Mouse (Mus musculus) adrenal gland, postnatal 25 days (tissue): ENCODE measurements around the gene Ablim1. TPM values are rescaled to one million over a fixed set of nuclear protein-coding genes. Genes with fewer than 3 reads are reported as not detected.
A peak's percentile ranks its signal among the peaks of the same experiment; 100 is the strongest.

Source experiments
- DNase-seq: peaks from one replicate; pipeline ENCODE4 v3.0.0; 2021; ENCODE audit warnings: mixed read lengths
- total RNA-seq: library from RNA; stranded (reverse); gene quantifications from 2 replicates; pipeline ENCODE4 v1.2.3, GENCODE M21; 2021

The Ablim1 gene
- total RNA-seq, 1 experiment from 2014 or later = 35.6 TPM

DNA sequence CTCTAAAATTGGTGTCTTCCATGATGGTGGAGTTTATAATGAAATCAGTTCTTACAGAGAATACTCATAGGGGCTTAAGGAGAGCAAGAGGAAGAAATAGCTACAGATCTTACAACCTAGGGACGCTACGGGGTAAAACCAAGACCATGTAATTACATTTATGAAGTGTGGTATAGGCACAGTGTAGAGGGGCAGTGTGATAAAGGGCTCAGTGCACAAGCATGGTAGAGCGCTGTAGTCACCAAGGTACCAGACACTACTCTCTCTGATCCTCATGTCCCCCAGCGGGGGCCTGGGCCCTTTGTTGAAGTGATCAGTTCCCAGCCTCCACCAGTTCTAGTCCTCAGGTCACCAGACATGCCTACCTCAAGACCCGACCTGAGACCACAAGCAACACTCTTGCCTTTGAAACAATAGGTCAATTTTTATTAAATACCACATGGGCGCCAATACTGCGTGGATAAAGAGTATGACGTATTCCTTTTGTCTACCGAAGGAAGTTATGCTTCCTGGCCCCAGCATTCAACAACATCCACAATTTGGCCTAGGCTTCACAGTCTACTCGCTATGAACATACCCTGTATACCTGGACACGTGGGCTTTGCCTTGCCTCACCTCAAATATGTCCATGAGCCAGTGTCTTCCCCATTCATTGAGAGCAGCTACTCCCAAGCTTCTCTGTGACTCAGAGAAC lies 213.8 kb downstream of the Ablim1 start:
- DNase-seq = no peak

DNA sequence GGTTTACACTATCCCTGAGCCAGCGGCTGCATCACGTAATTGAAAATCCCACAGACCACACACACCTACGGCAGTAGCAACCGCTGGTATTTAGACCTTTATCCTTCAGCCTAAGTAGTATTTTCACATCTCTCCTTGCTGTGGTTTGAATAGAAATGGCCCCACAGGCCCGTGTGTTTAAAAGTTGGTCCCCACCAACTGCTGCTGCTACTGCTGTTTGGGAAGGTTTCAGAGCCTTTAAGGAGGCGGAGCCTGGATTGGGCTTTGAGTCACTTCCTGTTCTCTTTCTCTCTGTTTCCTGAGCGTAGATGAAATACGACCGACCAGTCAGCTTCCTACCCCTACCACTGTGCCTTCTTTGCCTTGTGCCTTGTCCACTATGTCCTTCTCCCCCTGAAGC lies 214.7 kb downstream of the Ablim1 start:
- DNase-seq = no peak

DNA sequence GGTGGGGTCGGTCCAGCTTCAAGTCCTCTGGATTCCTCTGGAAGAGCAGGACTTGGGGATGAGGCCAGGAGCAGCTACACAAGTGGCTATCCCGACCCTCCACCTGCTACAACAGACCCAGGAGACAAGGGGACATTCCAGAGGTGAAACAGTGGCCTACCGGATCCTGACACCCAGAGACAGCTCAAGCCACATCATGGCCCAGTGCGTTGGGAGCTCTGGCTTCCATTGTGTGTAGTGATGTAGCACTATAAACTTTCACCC lies 215.7 kb downstream of the Ablim1 start:
- no peak for DNase-seq

DNA sequence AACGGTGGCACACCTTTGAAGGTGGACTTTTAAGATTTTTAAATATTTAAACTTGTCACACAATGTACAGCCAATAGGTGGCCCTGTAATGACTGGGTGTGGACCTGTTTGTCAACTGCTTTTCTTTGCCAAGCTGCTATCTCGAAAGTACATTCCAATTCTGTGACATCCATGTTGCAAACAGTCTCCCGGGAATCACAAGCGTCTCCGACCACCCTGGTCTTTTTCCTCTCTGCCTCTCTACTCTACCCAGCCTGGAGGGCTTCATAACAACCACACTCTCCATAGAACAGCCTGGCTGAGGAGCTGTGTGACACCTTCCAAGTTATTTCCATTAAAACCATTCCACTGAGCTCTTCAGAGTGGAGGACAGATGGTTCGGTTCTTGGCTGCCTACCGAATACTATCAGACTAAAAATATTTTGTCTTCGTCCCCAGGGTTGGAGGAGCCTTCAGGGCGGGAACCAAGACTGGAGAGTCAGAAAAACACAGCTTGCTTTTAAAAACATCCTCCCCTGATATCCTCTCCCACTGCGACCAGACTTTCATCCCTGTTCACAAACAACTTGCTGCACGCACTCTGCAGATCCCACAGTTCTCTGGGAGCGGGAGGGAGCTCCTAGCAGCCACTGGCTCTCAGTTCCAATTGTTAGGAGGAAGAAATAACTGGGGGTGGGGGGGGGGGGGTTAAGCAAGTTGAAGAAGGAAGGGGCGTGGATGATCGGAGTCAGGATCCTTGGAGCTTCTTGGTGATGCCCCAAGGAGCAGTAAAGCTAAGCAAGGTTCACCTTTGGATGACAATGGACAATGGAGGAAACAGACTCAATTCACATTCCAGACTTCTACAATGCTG lies 216.3 kb downstream of the Ablim1 start:
- DNase-seq = no peak

DNA sequence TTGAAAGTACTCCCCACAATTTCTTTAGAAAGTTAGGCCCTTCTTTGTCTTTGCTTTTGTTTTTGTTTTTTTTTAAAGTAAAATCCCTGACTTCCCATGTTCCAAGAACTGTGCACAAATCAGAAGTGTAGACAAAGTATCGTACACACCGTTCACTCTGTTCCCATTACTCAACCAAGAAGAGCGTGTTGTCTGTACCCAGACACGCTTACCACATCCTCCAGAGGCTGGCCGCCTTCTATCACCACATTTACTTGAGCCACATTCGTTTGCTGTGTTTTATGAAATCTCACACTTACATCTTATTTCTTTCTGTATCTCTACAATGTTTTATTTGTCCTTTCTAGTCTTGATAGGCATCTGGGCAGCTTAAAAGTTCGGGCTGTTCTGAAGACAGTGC lies 219.4 kb downstream of the Ablim1 start:
- DNase-seq = no peak

DNA sequence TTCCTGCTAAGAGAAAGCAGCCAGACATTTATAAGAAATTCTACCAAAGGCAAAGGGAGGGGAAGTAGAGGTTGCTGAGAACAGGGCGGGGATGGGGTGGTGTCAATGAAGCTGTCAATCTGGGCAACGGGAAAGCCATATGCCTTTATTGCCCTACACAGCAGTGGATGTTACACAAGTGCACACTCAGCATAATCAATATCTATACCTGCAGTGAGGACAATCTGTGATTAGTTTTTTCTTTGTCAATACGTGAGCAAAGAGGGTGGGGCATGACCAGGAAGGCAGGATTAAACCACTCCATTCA lies 221.1 kb downstream of the Ablim1 start:
- no peak for DNase-seq

DNA sequence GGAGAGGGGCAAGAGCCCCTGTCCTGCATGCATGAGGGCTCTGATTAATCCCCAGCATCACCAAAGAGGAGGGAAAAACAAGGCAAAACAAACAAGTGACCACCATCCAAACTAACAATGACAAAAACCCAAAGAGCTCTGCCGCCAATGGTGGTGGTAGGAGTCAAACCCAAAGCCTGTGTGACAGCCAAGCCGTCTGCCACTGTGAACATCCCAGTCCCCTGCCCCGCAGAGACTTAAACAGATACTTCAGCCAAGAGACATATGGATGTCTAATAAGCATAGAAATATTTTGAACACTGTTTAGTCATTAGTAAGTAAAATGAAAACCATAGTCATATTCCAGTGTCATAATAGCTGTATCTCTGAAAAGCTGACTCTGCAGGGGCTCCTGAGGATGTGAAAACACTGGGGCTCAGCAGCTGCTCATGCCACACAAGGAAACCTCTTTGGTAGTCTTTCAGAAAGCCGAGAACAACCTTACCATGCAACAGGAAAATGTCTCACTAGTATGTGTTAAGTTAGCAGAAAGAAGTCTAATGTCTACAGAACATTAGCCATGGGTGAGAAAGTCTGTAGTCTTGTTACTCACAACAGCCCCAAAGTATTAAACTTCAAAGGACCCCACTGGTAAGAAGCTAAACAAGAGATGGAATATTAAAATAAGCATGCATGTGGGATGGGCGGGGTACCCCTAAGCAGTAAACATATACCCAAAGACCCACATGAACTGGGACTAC lies 221.6 kb downstream of the Ablim1 start:
- no peak for DNase-seq

DNA sequence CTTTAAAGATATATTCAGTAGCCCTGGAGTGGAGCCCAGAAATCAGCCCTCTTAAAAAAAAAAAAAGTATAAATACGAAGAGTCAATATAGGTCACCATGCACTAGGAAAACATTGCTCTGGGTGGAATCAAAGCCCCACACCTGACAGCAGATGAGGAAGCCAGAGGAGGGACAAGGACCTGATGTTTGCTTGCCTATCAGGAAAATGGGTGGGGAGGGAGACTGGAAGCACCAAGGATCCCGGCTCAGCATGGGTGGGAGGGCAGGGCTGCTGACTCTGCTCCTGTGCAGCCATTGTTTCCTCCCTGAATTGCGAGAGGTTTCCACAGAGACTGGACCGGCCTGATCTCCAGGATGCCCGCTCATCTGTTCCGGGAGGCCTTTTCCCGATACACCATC lies 223.4 kb downstream of the Ablim1 start:
- DNase-seq = no peak

DNA sequence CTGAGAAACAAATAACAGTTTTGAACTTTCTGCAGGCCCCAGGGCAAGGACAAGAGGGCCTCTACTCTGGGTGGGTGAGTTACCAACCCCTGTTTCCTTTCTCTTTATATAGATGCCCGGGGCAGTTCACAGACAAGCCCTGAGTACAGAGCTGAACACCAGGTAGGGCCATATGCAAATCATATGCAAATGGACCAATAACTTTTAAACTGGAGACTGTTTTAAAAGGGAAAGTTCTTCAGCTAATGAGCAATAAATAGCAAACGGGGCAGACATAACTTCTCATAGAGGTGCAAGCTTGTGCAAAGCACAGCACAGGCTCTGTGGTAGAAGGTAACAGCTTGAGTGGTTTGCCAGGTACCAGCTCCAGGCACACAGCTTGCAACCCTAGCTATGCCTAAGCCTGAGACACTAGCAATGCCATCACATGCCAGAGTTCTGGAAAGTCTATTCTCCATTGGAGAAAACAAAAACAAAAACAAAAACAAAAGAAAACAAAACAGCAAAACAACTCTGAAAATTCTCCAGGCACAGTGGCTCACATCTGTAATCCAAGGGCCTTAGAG lies 225.8 kb downstream of the Ablim1 start:
- no peak for DNase-seq

DNA sequence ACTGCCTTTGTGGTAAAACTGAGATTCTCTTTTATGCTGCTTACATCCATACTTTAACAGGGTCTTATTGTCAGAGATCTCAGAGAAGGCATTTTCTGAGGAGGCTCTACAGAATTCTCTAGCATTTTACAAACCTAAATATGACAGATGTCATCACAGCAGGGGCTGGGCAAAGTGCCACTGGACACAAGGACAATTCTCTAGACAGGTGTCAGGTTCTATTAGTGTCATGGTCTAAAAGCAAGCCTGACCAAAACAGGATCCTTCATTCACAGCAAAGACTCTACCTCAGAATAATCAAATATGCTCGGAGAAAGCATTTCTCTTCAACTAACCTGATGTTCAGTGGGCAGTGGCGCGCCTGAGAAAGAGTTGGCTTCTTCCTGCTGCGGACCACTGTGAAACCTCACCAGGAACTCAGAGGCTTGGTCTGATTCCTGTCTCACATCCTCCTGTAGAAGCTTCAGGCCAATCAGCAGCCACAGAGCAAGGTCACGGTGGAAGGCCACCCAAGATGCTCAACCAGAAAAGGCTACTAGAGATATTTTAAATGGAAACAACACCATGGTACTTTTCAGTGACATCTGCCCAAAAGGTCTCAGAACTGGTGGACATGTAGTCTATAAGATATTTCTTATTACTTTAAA lies 230.1 kb downstream of the Ablim1 start:
- DNase-seq = peak; percentile 33

DNA sequence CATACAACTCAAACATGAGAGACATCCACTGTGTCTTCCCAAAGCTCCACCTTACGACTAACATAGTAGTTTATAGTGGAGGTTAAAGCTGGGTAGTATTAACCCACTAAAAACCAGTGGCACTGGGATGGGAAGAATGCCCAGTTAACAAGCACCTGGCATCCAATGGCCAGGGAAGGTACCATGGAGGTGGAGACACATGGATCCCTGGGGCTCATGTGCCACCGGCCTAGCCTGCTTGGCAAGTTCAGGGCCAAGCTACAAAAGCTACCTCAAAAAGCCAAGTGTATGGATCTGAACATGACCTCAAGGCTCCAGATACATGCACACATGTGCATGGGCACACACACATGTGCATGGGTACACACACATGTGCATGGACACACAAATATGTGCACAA lies 230.8 kb downstream of the Ablim1 start:
- DNase-seq = no peak

DNA sequence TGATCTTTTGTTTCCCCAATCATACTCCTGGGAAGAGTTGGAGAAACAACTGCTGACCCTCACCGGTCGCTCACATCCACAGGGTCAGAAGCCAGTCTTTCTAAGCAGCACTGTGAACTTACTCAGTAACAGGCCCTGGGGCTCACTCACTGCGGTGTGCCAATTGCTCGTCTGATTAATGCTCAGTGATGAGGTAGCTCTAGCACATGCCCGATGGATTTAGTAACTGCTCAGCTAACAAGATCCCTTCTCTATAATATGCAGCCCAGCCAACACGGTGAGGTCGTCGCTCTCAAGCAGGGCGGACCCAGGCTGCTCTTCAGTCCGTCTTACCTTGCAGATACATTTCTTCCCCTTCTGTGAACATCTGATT lies 231.6 kb downstream of the Ablim1 start:
- no peak for DNase-seq

DNA sequence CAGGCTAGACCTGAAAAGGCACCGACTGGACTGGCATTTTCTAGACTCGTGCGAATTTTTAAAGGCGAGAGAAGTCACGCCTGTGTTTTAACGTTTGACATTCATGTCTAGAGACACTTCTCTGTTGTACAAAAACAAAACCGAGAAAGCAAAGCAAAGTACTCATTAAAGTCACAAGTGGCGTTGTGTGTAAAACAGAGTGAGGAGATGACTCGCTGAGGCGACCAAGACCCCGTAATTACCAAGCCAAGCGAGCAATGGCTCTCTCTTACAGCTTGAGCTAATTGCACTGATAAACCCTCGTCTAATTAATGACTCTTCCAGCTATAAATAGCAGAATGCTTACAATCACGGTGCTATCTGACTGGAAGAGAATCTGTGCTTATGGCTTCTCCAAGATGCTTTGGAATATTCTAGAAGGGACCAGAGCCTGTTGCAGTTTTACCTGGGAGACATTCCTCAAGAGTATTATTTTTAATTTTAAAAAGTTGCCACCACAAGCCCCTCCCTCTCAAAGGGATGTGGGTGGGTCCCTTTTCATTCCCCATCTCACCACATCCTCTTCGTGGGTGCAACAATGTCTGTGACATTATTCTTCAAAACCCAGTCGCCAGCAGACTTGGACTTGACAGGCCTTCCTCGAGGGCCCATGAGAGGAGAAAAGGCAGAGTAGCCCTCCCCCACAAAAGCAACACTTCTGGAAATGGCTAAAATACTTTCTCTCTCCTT lies 232.1 kb downstream of the Ablim1 start:
- no peak for DNase-seq

DNA sequence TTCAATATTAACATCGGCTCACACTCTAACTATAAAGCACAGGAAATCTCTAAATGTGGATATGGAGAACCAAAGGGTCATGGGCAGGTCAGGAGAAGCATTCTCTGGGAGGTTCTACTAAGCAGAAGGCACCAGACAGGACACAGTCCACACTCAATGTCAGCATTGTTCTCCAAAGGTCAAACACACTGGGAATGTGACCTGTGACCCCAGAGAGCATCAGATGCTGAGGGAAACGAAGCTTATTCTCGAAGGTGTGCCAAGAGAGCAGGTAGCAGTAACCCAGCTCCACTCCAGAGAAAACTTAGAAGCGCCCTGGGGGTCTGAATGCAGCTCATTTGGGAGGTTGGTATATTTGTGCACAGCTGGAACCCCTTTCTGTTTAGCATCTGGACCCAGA lies 233.2 kb downstream of the Ablim1 start:
- DNase-seq = no peak

DNA sequence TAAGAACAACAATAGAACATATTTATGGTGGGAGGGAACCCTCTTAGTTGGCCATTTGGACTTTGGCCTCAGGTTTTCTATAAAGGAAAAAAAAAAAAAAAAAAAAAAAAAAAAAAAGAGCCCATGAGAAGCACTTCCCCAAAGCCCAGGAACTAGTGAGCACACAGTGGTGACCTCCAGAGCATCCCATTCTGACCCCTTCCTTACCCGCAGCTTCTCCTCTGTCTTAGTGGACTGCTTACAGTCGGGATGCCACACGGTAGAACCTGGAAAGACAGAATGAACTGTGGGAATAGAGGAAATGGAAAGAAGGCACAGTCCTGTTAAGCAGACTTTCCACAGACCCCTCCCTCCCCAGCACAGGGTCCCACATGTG lies 235.1 kb downstream of the Ablim1 start:
- DNase-seq = no peak

DNA sequence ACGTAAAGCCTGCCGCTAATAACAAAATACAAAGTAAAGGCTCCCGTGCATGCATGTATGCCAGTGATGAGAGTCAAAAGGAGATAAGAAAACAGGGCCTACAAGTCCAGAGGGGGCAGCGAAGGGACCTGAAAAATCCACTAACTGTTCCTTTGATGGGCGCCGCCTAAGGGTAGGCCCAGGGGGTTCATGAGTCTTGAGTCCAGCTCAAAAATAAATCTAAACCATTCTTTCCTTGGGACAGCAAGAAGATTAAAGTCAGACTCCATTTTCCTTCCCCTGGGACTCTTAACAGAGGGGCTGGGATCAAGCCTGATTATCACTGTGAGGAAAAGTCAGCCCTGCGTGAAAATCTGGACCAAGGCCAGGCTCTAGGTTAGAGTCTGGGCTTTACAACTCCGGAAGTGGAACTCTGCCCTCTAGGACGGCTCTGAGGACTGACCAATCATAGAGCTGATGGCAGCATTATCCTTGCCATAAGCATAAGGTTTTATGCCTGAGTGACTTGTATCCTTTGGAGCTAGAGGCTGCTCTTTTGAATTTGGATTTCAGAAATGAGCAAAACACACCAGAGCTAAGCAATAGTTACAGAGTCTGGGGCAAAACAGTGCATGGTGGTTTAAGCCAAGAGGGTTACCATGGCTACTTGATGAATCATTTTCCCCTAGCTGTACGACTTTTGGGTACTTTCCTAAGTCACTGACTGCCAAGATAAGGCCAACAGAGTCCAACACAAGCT lies 235.7 kb downstream of the Ablim1 start:
- peak; percentile 14 for DNase-seq

DNA sequence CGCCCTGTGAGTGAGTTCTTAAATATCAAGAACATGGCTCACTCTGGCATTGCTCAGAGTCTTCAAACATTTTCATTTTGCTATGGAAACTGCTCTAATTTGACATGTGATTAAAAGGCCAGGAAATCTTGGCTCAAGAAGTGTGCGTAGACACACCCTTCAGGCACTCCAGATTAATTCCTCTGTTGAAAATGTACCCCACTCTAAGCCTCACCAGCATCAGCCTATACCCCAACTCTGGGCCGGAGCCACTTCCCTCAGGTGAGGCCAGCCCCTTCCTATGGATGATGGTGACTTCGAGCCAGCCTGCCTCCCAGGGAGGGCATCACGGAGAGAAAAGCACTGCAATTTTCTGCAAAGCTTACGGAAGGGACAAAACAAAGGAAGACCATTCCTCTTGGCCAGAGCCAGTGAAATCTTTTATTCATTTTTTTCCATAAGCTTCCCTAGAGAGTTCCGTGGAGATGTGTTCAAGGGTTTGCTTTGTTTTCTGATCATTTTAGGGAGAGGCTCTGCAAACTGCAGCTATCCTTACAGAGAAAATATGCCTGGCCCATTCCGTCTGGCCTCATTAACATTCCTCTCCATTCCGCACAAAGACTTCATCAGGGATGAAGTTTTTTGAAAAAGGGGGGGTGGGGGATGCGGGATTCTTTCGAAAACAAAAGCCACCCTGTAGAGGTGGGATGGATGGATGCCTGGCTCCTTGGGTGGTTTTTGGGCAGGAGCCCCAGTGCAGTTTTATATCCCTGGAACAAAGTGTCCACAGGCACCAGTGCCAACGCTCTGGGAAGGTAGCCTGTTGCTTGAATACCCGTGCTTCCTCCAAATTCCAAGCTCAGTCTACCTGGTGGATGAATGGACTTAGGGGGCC lies 236.7 kb downstream of the Ablim1 start:
- DNase-seq = no peak

DNA sequence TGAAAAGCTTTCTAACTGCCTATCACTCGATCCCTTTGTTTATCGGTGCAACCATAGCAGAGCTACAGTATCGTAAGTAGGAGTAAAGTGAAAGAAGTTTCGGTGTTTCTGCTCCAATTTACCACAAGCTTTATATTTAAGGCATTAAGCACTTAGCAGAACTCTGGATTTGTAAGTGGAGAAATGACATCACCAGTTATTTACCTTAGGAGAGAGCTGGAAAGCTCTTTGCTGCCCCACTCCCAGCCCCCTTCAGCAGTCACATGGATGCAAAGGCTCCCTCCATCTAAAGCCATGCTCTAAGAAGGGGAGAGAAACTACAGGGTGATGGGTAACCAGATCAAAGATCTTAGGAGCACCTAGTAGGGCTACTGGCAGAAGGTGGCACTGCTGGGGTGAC lies 241.3 kb downstream of the Ablim1 start:
- no peak for DNase-seq

DNA sequence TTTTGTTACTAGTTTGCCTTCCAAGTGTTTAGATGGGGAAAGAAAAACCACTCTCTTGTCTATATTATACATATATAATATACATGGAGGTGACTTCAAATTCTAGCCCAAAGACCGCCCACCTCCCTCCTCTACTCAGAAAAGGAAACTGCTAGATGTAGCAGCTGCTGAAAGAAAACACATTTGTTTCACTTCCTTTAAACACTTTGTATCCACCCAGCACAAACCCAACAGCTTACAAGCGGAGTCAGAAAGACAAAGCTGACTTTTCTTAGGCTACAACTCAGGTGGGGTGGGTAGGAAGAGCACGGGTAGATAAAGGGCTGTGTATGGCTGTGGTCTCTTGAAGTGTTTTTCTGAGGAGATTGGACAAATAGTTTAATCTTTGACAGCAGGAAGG lies 242.0 kb downstream of the Ablim1 start:
- DNase-seq = no peak

DNA sequence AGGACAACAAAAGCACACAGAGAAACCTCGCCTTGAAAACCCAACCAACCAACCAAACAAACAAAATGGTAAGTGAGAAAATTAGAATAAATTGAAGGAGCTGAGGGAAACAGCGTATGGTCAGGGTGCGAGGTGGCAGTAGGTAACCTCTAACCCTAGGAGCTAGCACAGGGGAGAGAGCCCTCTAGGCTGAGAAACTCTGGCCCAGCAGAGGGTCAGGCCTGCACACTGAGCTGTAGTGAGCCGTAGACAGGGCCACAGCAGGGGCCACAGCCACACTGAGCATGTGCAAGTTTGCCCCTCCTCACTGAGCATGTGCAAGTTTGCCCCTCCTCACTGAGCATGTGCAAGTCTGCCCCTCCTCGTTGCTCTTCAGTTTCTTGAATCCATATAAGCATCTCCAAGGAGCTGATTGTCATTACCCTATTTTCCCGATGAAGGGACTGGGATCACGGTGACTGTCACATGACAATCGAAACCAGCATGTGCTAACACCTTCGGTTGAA lies 247.6 kb downstream of the Ablim1 start:
- DNase-seq = no peak
